Mouse (Mus musculus) limb, embryonic 14.5 days (tissue): ENCODE results near the gene Glce. TPM values are rescaled to one million over a fixed set of nuclear protein-coding genes. Genes with fewer than 3 reads are reported as not detected.

Experiments
- ATAC-seq: fragments of 200-750 bp; cut with Nextera tagmentation; 2 replicates; pipeline ENCODE4 v1.8.0; 2017; ENCODE audit warnings: low read depth, moderate number of reproducible peaks, moderate TSS enrichment; ENCODE audit not compliant: low FRiP score
- DNase-seq: peaks from one replicate; pipeline ENCODE4 v3.0.0-alpha.2; 2015; ENCODE audit warnings: low spot score
- H3K27ac ChIP-seq: fragments of 300-500 bp; sonication (generic); replicated peaks from 2 replicates; pipeline ENCODE4 v1.5.1; 2014; ENCODE audit warnings: low read depth, mild to moderate bottlenecking, low read length, moderate library complexity, mixed read lengths
- H3K27me3 ChIP-seq: fragments of 300-500 bp; sonication (generic); 2 replicates; pipeline ENCODE4 v1.6.1; 2014; ENCODE audit warnings: low read length, mixed read lengths; ENCODE audit not compliant: control insufficient read depth, insufficient read depth
- H3K36me3 ChIP-seq: fragments of 300-500 bp; sonication (generic); 2 replicates; pipeline ENCODE4 v1.6.1; 2014; ENCODE audit warnings: mild to moderate bottlenecking, low read length, moderate library complexity, mixed read lengths; ENCODE audit not compliant: control insufficient read depth, insufficient read depth
- H3K4me1 ChIP-seq: fragments of 300-500 bp; sonication (generic); 2 replicates; pipeline ENCODE4 v1.6.1; 2014; ENCODE audit warnings: antibody characterized with exemption, low read length, mixed read lengths; ENCODE audit not compliant: control insufficient read depth, insufficient read depth
- H3K4me2 ChIP-seq: fragments of 300-500 bp; sonication (generic); replicated peaks from 2 replicates; pipeline ENCODE4 v1.6.1; 2014; ENCODE audit warnings: low read depth, mild to moderate bottlenecking, low read length, moderate library complexity; ENCODE audit not compliant: severe bottlenecking
- H3K4me3 ChIP-seq: fragments of 300-500 bp; sonication (generic); replicated peaks from 2 replicates; pipeline ENCODE4 v1.5.1; 2014; ENCODE audit warnings: low read length
- H3K9ac ChIP-seq: fragments of 300-500 bp; sonication (generic); 2 replicates; pipeline ENCODE4 v1.6.1; 2014; ENCODE audit warnings: mild to moderate bottlenecking, low read depth, low read length, moderate library complexity; ENCODE audit not compliant: severe bottlenecking
- H3K9me3 ChIP-seq: fragments of 300-500 bp; sonication (generic); 2 replicates; pipeline ENCODE4 v1.6.1; 2016; ENCODE audit warnings: low read length; ENCODE audit not compliant: control insufficient read depth
- POLR2A ChIP-seq: fragments of 200-500 bp; IDR thresholded peaks from 2 replicates; pipeline ENCODE4 v1.8.0; 2012; ENCODE audit warnings: inconsistent platforms, mild to moderate bottlenecking, moderate library complexity, borderline replicate concordance; ENCODE audit not compliant: insufficient read depth, insufficient read length; ENCODE audit errors: extremely low read depth
- WGBS: fragments of 180-500 bp; shearing (Covaris S2); extraction: QIAGEN DNeasy Blood & Tissue Kit; methylation state at CpG from one replicate; pipeline ENCODE4 v1.1.7; 2014; 5-methylcytosine and 5-hydroxymethylcytosine counted together
- polyA plus RNA-seq, 2 experiments: library from polyadenylated mRNA; depleted of rRNA in 1 of 2; stranded (reverse) in 1 of 2; unstranded in 1 of 2; fragments of >200 nt; fragmentation: Nextera tagmentation in 1 of 2; extraction: Ambion mirVana in 1 of 2; gene quantifications; 2 replicates each; pipeline versions ENCODE4 v1.2.1 to v1.2.3; 2012 to 2014

Glce gene
- polyA plus RNA-seq, 2 experiments = 17.9 to 31.9 TPM

- no peak overlapping the region for H3K4me3 ChIP-seq
- H3K36me3 ChIP-seq = no peaks in the 10 kb centered on the region
- 17% methylated on average over 4 of the region's 4 CpGs for WGBS
- no peak overlapping the region for H3K9ac ChIP-seq
- peaks cover 15% of the 10 kb centered on the region for H3K4me1 ChIP-seq
- ATAC-seq (peak; percentile 64), DNase-seq (peak; percentile 56)
- H3K9me3 ChIP-seq = no peaks in the 10 kb centered on the region
- no peak overlapping the region for H3K4me2 ChIP-seq
- no peak overlapping the region for H3K27ac ChIP-seq
- H3K27me3 ChIP-seq = no peaks in the 10 kb centered on the region
- no peak for TF ChIP-seq POLR2A
Observed at GRCm38 (mm10) chr9:62162889-62163291, 40.4 kb upstream of the Glce start.

- Histone ChIP-seq H3K4me2 (no peak overlapping the region), H3K9me3 (no peaks in the 10 kb centered on the region), H3K4me3 (no peak overlapping the region), H3K9ac (no peak overlapping the region), H3K27me3 (no peaks in the 10 kb centered on the region), H3K4me1 (peaks cover 11% of the 10 kb centered on the region), H3K36me3 (no peaks in the 10 kb centered on the region), H3K27ac (no peak overlapping the region)
- 59% methylated on average over 6 of the region's 6 CpGs for WGBS
- TF ChIP-seq POLR2A = no peak
- no peak for DNase-seq
- no peak for ATAC-seq
Observed at GRCm38 (mm10) chr9:62160788-62161187, 38.3 kb upstream of the Glce start.

GRCm38 (mm10) chr9:62158746-62159145, 36.3 kb upstream of the Glce start:
- Histone ChIP-seq H3K4me2 (no peak overlapping the region), H3K36me3 (no peaks in the 10 kb centered on the region), H3K27me3 (no peaks in the 10 kb centered on the region), H3K4me3 (no peak overlapping the region), H3K4me1 (peaks cover 11% of the 10 kb centered on the region), H3K9ac (no peak overlapping the region), H3K9me3 (no peaks in the 10 kb centered on the region), H3K27ac (no peak overlapping the region)
- ATAC-seq (no peak), DNase-seq (no peak)
- WGBS = 80% methylated on average over 4 of the region's 4 CpGs
- no peak for TF ChIP-seq POLR2A

GRCm38 (mm10) chr9:62155821-62156220, 33.4 kb upstream of the Glce start:
- no peaks in the 10 kb centered on the region for H3K36me3 ChIP-seq
- no peak overlapping the region for H3K4me2 ChIP-seq
- no peak overlapping the region for H3K27ac ChIP-seq
- 21% methylated on average over 4 of the region's 4 CpGs for WGBS
- H3K27me3 ChIP-seq = no peaks in the 10 kb centered on the region
- no peaks in the 10 kb centered on the region for H3K9me3 ChIP-seq
- H3K4me3 ChIP-seq = no peak overlapping the region
- no peak overlapping the region for H3K9ac ChIP-seq
- DNase-seq (no peak), ATAC-seq (no peak)
- TF ChIP-seq POLR2A = no peak
- H3K4me1 ChIP-seq = no peaks in the 10 kb centered on the region

DNA sequence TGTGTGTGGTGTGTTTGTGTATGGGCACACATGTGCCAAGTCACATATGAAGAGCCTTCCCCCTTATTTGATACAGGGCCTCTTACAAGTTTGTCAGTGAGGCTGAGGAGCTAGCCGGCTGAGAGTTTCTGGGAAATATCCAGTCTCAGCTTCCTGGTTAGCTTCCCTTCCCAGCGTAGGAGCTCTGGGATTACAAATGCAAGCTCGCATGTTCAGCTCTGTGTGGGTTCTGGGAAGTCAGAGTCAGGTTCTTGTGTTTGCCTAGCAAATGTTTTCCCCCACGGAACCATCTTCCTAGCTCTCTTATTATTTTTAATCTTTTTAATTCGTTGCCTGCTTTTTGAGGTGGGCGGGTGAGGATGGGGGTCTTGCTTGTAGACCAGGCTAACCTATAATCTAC, 32.9 kb upstream of the Glce start:
- TF ChIP-seq POLR2A = no peak
- Histone ChIP-seq H3K9me3 (no peaks in the 10 kb centered on the region), H3K27ac (no peak overlapping the region), H3K4me3 (no peak overlapping the region), H3K4me1 (no peaks in the 10 kb centered on the region), H3K4me2 (no peak overlapping the region), H3K9ac (no peak overlapping the region), H3K27me3 (no peaks in the 10 kb centered on the region), H3K36me3 (no peaks in the 10 kb centered on the region)
- no peak for DNase-seq
- 59% methylated on average over 6 of the region's 6 CpGs for WGBS
- ATAC-seq = no peak

GRCm38 (mm10) chr9:62154956-62155355, 32.5 kb upstream of the Glce start:
- H3K36me3 ChIP-seq = no peaks in the 10 kb centered on the region
- no peak overlapping the region for H3K27ac ChIP-seq
- TF ChIP-seq POLR2A = no peak
- H3K4me2 ChIP-seq = no peak overlapping the region
- 73% methylated on average over 7 of the region's 7 CpGs for WGBS
- H3K9ac ChIP-seq = no peak overlapping the region
- no peaks in the 10 kb centered on the region for H3K9me3 ChIP-seq
- no peaks in the 10 kb centered on the region for H3K27me3 ChIP-seq
- ATAC-seq (no peak), DNase-seq (no peak)
- no peak overlapping the region for H3K4me3 ChIP-seq
- no peaks in the 10 kb centered on the region for H3K4me1 ChIP-seq
